15 mouse cellular contexts compared by ENCODE assay signal in the genomic region with DNA sequence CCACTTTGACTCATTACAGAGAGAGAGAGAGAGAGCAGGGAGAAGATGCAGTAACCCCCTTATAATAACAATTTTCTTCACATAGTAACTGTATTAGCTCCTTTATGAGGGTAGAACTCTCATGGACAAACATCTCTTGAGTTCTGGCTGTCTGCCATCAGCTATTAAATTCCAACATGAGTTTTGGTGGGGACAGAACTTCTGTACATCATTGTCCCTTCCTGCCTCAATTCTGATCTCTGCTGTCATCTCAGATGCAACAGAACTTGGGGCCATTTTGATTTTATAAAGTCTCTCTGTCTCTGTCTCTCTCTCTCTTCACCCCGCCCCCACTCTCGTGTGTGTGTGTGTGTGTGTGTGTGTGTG.
DNase-seq lines count a peak whose midpoint lies in the region; ATAC-seq lines count a peak whose summit lies in the region.
"Had no signal": no experiment of that assay in that cellular context is flagged by ENCODE, and none has a peak within 500 bp of the region (broad histone marks: within the 10 kb centered on the region; RNA-seq: fewer than 3 reads in every experiment).

No protein-coding gene starts in this region.

- H3K9ac ChIP-seq in heart, embryonic 12.5 days, result no peak overlapping the region
- no peak overlapping the region for H3K9ac ChIP-seq in lung, embryonic 15.5 days
- H3K9ac ChIP-seq in stomach, embryonic 16.5 days (ENCODE audit: low read length), result no peak overlapping the region
- H3K9ac ChIP-seq: liver, embryonic 13.5 days; neural tube, embryonic 13.5 days had no signal

- H3K4me1 ChIP-seq in heart, embryonic 12.5 days (replicated peaks), result peaks cover 57% of the 10 kb centered on the region
- H3K4me1 ChIP-seq in lung, embryonic 15.5 days, result peaks cover 28% of the 10 kb centered on the region
- H3K4me1 ChIP-seq in limb, embryonic 10.5 days, result peaks cover 27% of the 10 kb centered on the region
- peaks cover 15% of the 10 kb centered on the region; the same call in 1 of the 2 replicates for H3K4me1 ChIP-seq in stomach, embryonic 16.5 days (ENCODE audit: control insufficient read depth, insufficient read depth, low read length)
- H3K4me1 ChIP-seq: liver, embryonic 13.5 days had no signal

- no peak for ATAC-seq in heart, embryonic 12.5 days (ENCODE audit: insufficient number of reproducible peaks, low FRiP score)
- ATAC-seq in lung, embryonic 15.5 days (ENCODE audit: borderline replicate concordance, extremely low read depth, low FRiP score, low TSS enrichment), result no peak
- no peak for ATAC-seq in stomach, embryonic 16.5 days (ENCODE audit: insufficient read depth, low FRiP score)

- no peak overlapping the region for H3K4me2 ChIP-seq in heart, embryonic 12.5 days
- H3K4me2 ChIP-seq in lung, embryonic 15.5 days, result peak overlapping the region; percentile 32; the same call in 1 of the 2 replicates
- no peak overlapping the region for H3K4me2 ChIP-seq in stomach, embryonic 16.5 days (ENCODE audit: low read depth, low read length)
- H3K4me2 ChIP-seq: liver, embryonic 13.5 days; neural tube, embryonic 13.5 days had no signal

- H3K36me3 ChIP-seq in heart, embryonic 12.5 days, result no peaks in the 10 kb centered on the region
- no peaks in the 10 kb centered on the region for H3K36me3 ChIP-seq in lung, embryonic 15.5 days
- no peaks in the 10 kb centered on the region for H3K36me3 ChIP-seq in limb, embryonic 10.5 days
- H3K36me3 ChIP-seq in stomach, embryonic 16.5 days (ENCODE audit: control insufficient read depth, insufficient read depth, low read length), result no peaks in the 10 kb centered on the region
- H3K36me3 ChIP-seq: G1E; liver, embryonic 13.5 days; neural tube, embryonic 13.5 days had no signal

- intact Hi-C loops in left cerebral cortex, postnatal 10 days (cut with DNase I), result no loop called here

- WGBS in heart, embryonic 12.5 days, result 79% methylated on average over 2 of the region's 2 CpGs
- WGBS in lung, embryonic 15.5 days, result 74% methylated on average over 2 of the region's 2 CpGs
- 81% methylated on average over 2 of the region's 2 CpGs for WGBS in limb, embryonic 10.5 days
- 65% methylated on average over 2 of the region's 2 CpGs for WGBS in stomach, embryonic 16.5 days

- DNase-seq in heart, adult 8-10 months (ENCODE audit: low spot score), result no peak
- DNase-seq in lung, adult 18-20 months, result no peak
- DNase-seq in limb, embryonic 10.5 days (ENCODE audit: low spot score), result no peak
- DNase-seq in left cerebral cortex, postnatal 10 days (ENCODE audit: extremely low spot score in 1 of 2, low spot score in 2 of 2), result no peak
- DNase-seq: cerebellum, postnatal 36 days; layer of hippocampus, adult 9-11 months; liver, embryonic 13.5 days; right cerebral cortex, postnatal 25 days; thymus, adult 2 months had no signal

- H3K27me3 ChIP-seq in heart, embryonic 12.5 days (replicated peaks), result no peaks in the 10 kb centered on the region
- H3K27me3 ChIP-seq in lung, embryonic 15.5 days, result no peaks in the 10 kb centered on the region
- no peaks in the 10 kb centered on the region for H3K27me3 ChIP-seq in limb, embryonic 10.5 days (ENCODE audit: low read depth, poor library complexity, severe bottlenecking)
- no peaks in the 10 kb centered on the region for H3K27me3 ChIP-seq in stomach, embryonic 16.5 days (ENCODE audit: control insufficient read depth, insufficient read depth, low read length)
- H3K27me3 ChIP-seq: liver, embryonic 13.5 days; neural tube, embryonic 13.5 days had no signal

- no peaks in the 10 kb centered on the region for H3K9me3 ChIP-seq in heart, embryonic 12.5 days (replicated peaks)
- H3K9me3 ChIP-seq in lung, embryonic 15.5 days, result no peaks in the 10 kb centered on the region
- H3K9me3 ChIP-seq in limb, embryonic 10.5 days (replicated peaks), result no peaks in the 10 kb centered on the region
- no peaks in the 10 kb centered on the region for H3K9me3 ChIP-seq in stomach, embryonic 16.5 days (replicated peaks; ENCODE audit: control insufficient read depth, low read length)
- H3K9me3 ChIP-seq: liver, embryonic 13.5 days; neural tube, embryonic 13.5 days had no signal

- peak overlapping the region; percentile 83 for H3K27ac ChIP-seq in heart, embryonic 12.5 days (ENCODE audit: poor library complexity, severe bottlenecking)
- peak overlapping the region; percentile 89 for H3K27ac ChIP-seq in lung, embryonic 15.5 days
- H3K27ac ChIP-seq in limb, embryonic 10.5 days, result 0 out of 2 replicates have a peak overlapping the region, but pooled peaks have one; percentile 0
- H3K27ac ChIP-seq in stomach, embryonic 16.5 days (ENCODE audit: low read length), result peak overlapping the region; percentile 93
- H3K27ac ChIP-seq: hindbrain, postnatal 0 days; liver, embryonic 13.5 days; neural tube, embryonic 13.5 days had no signal

- no peak overlapping the region for H3K4me3 ChIP-seq in heart, embryonic 12.5 days
- H3K4me3 ChIP-seq in lung, embryonic 15.5 days, result no peak overlapping the region
- no peak overlapping the region for H3K4me3 ChIP-seq in limb, embryonic 10.5 days
- H3K4me3 ChIP-seq in stomach, embryonic 16.5 days (replicated peaks; ENCODE audit: low read length), result no peak overlapping the region
- H3K4me3 ChIP-seq: liver, embryonic 13.5 days; neural tube, embryonic 13.5 days had no signal

Comparison
In these comparisons a context has a peak if more than half of its experiments do, and no peak if none do; other contexts are left out.
1. H3K27ac ChIP-seq: peak in every context shown above with its lines; median percentile 93 in stomach, embryonic 16.5 days; 89 in lung, embryonic 15.5 days; 83 in heart, embryonic 12.5 days; 0 in limb, embryonic 10.5 days.